Mouse (Mus musculus): ENCODE measurements around the gene Lrrc28. TPM values are rescaled to one million over a fixed set of nuclear protein-coding genes. Genes with fewer than 3 reads are reported as not detected.

Lrrc28 gene
- 4.5 and 5.7 TPM in 2 replicates for polyA plus RNA-seq (2012; rRNA removed)

DNA sequence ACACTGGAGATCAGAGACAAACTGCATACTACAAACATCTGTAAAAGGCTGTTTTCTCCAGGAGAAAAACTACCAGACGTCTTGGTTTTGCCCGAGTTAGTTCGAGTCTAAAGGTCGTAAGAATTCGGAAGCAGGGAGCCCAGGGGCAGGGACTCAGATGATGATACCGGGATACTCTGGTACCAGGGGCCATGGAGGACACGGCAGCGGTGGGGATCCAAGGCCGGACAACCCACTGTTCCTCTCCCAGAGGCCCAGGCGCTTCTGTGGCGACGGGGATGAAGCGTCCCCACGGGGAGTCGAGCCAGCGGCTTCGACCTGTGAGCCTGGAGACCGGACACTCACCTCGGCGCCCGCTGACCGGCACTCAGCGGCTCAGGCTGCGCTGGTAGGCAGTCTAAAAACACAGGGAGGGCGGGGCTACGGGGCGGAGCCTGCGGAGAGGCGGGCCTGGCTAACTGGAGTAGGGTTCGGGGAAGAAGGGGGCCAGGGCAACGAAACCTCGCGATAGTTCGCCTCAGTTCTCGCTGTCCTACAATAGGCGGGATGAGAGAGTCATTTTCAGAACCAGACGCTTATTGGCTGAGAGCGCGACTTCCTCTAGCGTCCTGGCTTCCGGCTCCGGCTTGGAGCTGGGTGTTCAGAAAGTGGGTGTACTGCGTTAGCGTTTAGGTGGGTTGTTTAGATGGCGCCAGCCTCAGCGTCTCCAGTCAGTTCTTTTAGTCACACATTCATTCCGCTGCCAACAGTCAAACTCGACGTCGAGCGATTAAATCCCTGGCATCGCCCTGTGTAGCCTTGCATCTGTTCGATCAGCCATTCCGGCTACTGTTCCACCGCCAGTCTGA, at the start of gene Lrrc28:
TSS of gene Lrrc28 (minus strand) at position 436 of the 848 bp plus-strand sequence.

DNA sequence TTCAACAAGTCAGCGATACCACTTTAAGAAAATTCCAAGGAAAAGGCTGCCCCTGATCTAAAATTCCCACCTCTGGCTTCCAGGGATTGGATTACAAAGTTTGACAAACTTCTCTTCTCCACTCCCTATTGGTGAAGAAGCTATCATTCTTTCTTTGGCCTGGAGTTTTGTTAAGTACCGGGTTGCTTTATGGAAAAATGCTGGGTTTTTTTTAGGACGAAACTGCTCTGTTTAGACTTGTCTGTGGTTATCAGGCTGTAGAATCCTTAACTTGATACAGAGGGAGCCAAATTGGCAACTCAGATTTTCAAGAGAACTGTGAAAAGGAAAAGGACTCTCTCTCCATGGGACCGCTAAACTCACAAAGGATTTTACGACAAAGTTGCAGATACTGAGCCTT, 2.2 kb upstream of the Lrrc28 start, which contains the start of gene Ttc23:
TSS of gene Ttc23 (plus strand) at position 134 of the 400 bp plus-strand sequence.

Other genes with a start within 250 kb of the Lrrc28 start
- gene Ttc23, start 2.1 kb upstream of the Lrrc28 start, polyA plus RNA-seq (2012; rRNA removed), result 2.9 and 3.3 TPM in 2 replicates
- gene Synm, start 114.5 kb upstream of the Lrrc28 start, polyA plus RNA-seq (2012; rRNA removed), result 0.02 and 0.05 TPM in 2 replicates